Mouse (Mus musculus) adrenal gland, postnatal 10 days (tissue): Measurements from ENCODE around the gene Vmn1r139. TPM values are rescaled to one million over a fixed set of nuclear protein-coding genes. Genes with fewer than 3 reads are reported as not detected.
"Not testable (repeated sequence)": the region's sequence is repeated elsewhere in the genome, so short reads cannot be mapped to it uniquely, and the experiment has no call there.

Experiments
- DNase-seq: peaks from one replicate; pipeline ENCODE4 v3.0.0; 2021; ENCODE audit warnings: mixed read lengths
- long read RNA-seq, 2 experiments: library from polyadenylated mRNA; stranded (forward); transcript quantifications; one replicate each; pipeline ENCODE4 v2.0.0; 2021
- total RNA-seq, 2 experiments: library from RNA; stranded (reverse); gene quantifications; 2 replicates each; pipeline ENCODE4 v1.2.3; 2021

Vmn1r139 gene
- total RNA-seq: not detected
- long read RNA-seq, experiment 1: 0 reads
- long read RNA-seq, experiment 2: 0 reads

GRCm38 (mm10) chr7:22068757-22069156 is at the start of gene Vmn1r139:
TSS of gene Vmn1r139 (plus strand) at chr7:22069057.
- not testable (repeated sequence) for DNase-seq

GRCm38 (mm10) chr7:22028797-22029196 is 40.1 kb upstream of the Vmn1r139 start, which contains the start of gene Vmn1r138:
TSS of gene Vmn1r138 (minus strand) at chr7:22028897.
- not testable (repeated sequence) for DNase-seq

- not testable (repeated sequence) for DNase-seq
Measured at GRCm38 (mm10) chr7:22056205-22056604, 12.7 kb upstream of the Vmn1r139 start, which contains the start of gene Gm6176. TSS of gene Gm6176 (minus strand) at chr7:22056305.

GRCm38 (mm10) chr7:22118145-22118544 is 49.3 kb downstream of the Vmn1r139 start, which contains the start of gene Gm16451:
TSS of gene Gm16451 (minus strand) at chr7:22118245.
- DNase-seq: not testable (repeated sequence)

- not testable (repeated sequence) for DNase-seq
Measured at GRCm38 (mm10) chr7:22134641-22135040, 65.8 kb downstream of the Vmn1r139 start, which contains the start of gene Gm10666. TSS of gene Gm10666 (minus strand) at chr7:22134741.

Other genes starting within 250 kb of the Vmn1r139 start
- not detected for gene Vmn1r135, start 236.7 kb upstream of the Vmn1r139 start, total RNA-seq
- not detected for gene Gm5725, start 224.8 kb upstream of the Vmn1r139 start, total RNA-seq
- gene Gm5891, start 147.8 kb upstream of the Vmn1r139 start, total RNA-seq: not detected
- not detected for gene Vmn1r137, start 74.5 kb upstream of the Vmn1r139 start, total RNA-seq
- gene Vmn1r138, start 40.2 kb upstream of the Vmn1r139 start, total RNA-seq: not detected
- gene Gm6176, start 12.8 kb upstream of the Vmn1r139 start, total RNA-seq: not detected
- gene Gm16451, start 49.2 kb downstream of the Vmn1r139 start, total RNA-seq: not detected
- not detected for gene Gm10666, start 65.7 kb downstream of the Vmn1r139 start, total RNA-seq
- gene Vmn1r142, start 95.0 kb downstream of the Vmn1r139 start, total RNA-seq: not detected
- not detected for gene Vmn1r143, start 120.3 kb downstream of the Vmn1r139 start, total RNA-seq
- not detected for gene Gm8653, start 132.2 kb downstream of the Vmn1r139 start, total RNA-seq
- gene Gm8453, start 160.4 kb downstream of the Vmn1r139 start, total RNA-seq: not detected